Mouse (Mus musculus): ENCODE measurements at regions not wholly inside any gene's neighbourhood (a gene's known extent, or its start where the extent isn't known, plus 50 kb on each side); places are given as distances from the start of the nearest gene placed in this dataset.

- no peak for DNase-seq (ENCODE audit: low spot score)
Measured at GRCm38 (mm10) chr19:55011341-55011740, 115.7 kb downstream of the Gpam start.

DNA sequence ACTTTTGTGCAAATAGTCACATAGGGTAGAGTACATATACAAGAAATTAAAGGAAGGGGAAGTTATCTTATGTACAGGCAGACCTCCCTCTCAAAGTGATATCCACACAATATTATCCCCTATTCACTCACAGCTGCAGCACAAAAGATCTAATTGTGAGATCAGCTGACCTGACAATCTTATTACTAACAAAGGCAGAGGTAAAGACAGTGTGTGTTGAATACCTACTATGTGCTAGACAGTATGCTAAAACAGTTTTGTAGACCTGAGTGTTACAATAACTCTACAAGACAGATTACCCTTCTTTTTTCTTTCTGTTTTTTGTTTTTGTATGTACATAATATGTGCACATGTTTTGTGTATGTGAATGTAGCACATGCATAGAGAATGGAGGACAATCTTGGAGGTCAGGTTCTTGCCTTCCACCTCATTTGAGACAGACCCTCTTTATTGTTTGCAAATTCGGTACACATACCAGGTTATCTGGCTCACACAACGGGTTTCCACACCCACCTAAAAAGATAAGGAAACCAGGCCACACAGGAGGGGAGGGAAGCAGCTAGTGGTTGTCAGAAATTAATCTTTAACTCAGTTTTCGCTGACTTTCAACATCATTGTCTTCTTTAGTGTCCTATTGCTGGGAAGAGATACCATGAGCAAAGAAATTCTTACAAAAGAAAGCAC is 118.4 kb downstream of the Gpam start:
- no peak for DNase-seq (ENCODE audit: low spot score)

GRCm38 (mm10) chr19:54989982-54990381 is 137.1 kb downstream of the Gpam start:
- no peak for DNase-seq (ENCODE audit: low spot score)

GRCm38 (mm10) chr19:54984541-54984940 is 142.5 kb downstream of the Gpam start:
- DNase-seq (ENCODE audit: low spot score), result no peak

GRCm38 (mm10) chr19:54982801-54983200 is 144.2 kb downstream of the Gpam start:
- no peak for DNase-seq (ENCODE audit: low spot score)

DNA sequence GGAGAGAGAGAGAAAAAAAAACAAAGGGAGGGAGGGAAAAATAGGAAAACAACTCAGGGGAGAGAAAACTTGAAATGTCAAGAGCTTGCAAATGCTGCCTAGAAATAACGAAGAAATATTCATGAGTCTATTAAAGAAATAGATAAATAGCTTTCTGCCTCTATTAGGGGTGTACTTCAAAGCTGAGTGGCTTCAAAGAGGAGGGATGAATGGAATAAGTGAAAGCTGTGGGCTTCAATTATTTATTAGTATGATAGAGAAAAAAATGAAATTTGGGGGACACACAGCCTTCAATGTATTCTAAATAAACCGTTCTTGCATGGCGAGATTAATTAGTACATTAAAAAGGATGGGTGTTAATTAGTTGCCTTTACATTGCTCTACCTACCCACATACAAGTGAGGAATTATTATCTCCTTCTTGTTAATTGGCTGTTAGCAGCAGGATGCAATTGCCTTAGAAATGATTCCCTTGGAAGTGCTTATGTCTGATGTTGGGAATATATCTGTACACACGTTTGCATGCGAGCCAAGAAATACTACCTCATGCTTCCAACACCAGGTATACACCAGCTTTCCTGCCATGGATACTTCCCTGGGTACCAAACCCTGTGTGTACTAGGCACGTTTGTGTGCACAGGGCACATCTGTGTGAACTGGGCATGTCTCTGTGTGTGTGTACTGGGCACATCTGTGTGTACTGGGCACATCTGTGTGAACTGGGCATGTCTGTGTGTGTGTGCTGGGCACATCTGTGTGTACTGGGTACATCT is 155.4 kb downstream of the Gpam start:
- no peak for DNase-seq (ENCODE audit: low spot score)

GRCm38 (mm10) chr19:54958328-54958727 is 168.7 kb downstream of the Gpam start:
- DNase-seq (ENCODE audit: low spot score), result no peak

DNA sequence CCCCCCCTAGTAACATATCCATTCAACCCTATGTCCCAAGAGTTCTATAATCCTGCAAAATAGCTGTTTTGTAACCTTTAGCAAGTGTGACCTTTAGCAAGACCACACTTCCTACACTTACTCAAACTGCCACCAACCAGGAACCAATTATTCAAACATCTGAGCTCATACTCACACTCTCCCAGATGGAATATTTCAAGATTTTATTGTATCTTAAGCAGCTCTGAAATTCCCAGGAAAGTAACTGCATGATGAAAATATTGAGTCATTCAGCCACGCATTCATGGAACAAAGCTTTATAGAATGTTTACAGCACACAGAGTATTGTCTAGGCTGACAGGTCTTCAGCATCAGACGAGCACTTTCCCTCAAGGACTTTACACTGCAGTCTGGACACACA is 171.9 kb downstream of the Gpam start:
- DNase-seq (ENCODE audit: low spot score), result no peak

- no peak for DNase-seq (ENCODE audit: low spot score)
Measured at GRCm38 (mm10) chr19:54952546-54952945, 174.5 kb downstream of the Gpam start.

GRCm38 (mm10) chr19:54948359-54949127 is 178.5 kb downstream of the Gpam start:
- peak; percentile 27 for DNase-seq (ENCODE audit: low spot score)

DNA sequence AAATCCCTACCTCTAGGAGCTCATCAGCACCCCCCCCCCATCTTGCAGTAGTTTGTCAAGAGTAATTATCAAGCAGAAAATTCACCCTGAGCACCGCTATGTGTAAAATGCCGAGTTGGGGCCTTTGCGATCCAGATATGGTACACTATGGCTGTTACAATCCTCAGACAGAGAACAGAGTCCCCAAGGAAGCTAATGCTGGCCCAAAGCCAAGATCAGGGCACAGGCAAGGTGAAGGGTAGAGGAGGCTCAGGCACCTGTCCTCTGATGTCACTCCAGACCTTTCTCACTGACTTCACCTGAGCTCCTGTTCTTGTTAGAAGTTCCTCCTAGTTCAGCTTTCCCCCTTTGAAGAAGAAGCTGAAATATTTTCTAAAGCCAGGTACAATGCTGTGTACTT is 179.5 kb downstream of the Gpam start:
- no peak for DNase-seq (ENCODE audit: low spot score)

GRCm38 (mm10) chr19:54932579-54932978 is 194.5 kb downstream of the Gpam start:
- no peak for DNase-seq (ENCODE audit: low spot score)

- DNase-seq (ENCODE audit: low spot score), result no peak
Measured at GRCm38 (mm10) chr19:54925888-54926287, 201.2 kb downstream of the Gpam start.

GRCm38 (mm10) chr19:54919597-54919996 is 207.4 kb downstream of the Gpam start:
- no peak for DNase-seq (ENCODE audit: low spot score)

DNA sequence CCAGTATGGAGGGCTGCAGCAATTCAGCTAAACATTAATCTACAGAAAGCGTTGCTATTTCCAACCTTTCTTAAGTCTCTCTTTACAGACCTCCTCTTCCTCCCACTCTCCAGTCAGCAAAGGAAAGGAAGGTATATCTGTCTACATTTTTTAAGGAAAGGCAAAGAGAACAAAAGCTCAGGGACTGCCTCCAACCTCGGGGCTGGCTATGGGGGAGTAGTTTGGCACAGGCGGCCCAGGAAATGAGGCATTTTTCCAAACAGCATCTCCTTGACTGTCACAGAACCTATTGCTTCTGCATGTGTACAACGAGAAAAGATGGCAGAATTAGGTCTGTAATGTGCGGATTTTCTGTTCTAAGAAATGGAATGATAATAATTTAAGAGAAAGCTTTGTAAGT is 233.4 kb downstream of the Gpam start:
- no peak for DNase-seq (ENCODE audit: low spot score)

- DNase-seq (ENCODE audit: low spot score), result no peak
Measured at GRCm38 (mm10) chr19:54867078-54867477, 260.0 kb downstream of the Gpam start.

GRCm38 (mm10) chr19:54855190-54855589 is 271.8 kb downstream of the Gpam start:
- no peak for DNase-seq (ENCODE audit: low spot score)

DNA sequence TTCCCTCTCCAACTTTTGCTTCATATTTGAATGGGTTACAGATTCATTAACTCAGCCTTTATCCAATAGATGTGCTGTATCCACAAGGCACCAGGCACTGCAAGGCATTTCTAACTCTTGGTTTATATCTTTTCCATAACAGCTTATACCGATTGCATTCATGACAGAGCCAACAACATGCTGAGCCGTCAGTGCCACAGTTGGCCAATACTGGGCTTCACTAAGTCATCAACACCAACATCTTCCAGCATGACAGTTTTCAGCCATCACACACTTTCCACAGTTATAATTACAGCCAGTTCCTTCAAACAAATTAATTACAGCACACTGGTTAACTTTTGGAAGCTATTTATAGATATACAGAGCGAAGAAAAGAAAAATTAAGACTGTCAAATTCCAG is 288.8 kb downstream of the Gpam start:
- no peak for DNase-seq (ENCODE audit: low spot score)

GRCm38 (mm10) chr19:54836451-54836850 is 290.6 kb downstream of the Gpam start:
- no peak for DNase-seq (ENCODE audit: low spot score)

DNA sequence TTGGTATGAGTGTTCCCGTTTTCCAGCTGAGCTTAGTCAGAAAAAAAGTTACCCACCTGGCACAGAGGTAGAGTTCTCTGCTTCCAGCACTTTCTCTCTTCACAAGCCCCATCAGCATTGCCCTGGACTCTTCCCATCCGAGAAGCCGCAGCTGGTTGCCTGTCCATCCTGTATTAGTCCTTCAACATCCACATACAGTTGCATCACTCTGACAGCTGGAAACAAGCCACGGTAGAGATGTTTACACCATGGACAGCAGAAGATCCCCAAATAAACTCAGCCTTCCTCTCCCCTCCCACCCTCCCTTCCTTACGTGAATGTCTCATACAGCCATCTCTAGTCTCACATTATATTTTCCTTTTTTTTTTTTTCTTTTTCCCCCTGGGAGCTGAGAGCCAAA is 304.9 kb downstream of the Gpam start:
- no peak for DNase-seq (ENCODE audit: low spot score)

DNA sequence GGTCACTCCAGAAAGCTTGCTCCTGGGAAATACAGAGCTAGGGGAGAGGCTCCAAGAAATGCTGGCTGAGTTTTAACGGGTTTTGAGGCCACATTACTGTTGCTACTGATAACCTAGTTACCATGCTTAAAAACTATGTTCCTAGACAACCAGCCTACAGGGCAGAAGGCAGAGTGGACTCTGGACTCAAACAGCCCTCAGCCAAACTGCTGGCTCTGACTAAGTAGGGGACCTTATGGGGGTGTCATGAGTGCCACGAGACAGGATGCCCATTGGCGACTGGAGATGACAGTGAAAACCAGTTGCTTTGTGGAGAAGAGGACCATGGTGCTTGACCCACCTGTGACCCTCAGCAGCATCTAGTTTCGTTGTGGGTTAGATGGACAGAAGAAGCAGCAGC is 306.5 kb downstream of the Gpam start:
- no peak for DNase-seq (ENCODE audit: low spot score)

GRCm38 (mm10) chr19:54801123-54801742 is 325.8 kb downstream of the Gpam start:
- DNase-seq (ENCODE audit: low spot score), result no peak

DNA sequence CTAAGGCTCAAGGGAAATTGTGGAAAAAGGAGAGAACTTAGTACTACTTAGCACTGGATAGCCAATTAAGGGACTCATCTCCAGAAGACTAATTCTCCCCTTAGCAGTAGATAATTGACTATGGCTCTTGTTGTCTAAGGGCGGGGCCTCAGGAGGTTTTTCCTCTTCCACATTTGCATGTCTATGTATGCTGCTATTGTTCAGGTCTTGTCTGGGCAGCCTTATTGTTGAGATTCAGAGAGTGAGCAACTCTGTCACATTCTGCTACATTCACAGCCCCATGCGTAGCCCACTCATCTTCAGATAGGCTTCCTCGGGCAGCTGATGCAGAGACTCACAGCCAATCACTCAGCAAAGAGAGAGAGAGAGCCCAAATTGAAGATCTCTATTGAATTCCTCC is 339.9 kb downstream of the Gpam start:
- no peak for DNase-seq (ENCODE audit: low spot score)

All from testis, postnatal 14 days (tissue).